Mouse (Mus musculus) cortical plate, adult 2 months (tissue): ENCODE data around the gene Tmem80.

Source experiments
- CTCF ChIP-seq: fragments of 200-500 bp; IDR thresholded peaks from 2 replicates; pipeline ENCODE4 v1.5.1; 2011; ENCODE audit warnings: mild to moderate bottlenecking, control low read depth, low read length; ENCODE audit not compliant: insufficient read depth; ENCODE audit errors: extremely low read depth
- POLR2A ChIP-seq: fragments of 200-500 bp; IDR thresholded peaks from 2 replicates; pipeline ENCODE4 v1.6.1; 2011; ENCODE audit warnings: mild to moderate bottlenecking, low read length, control low read depth; ENCODE audit not compliant: insufficient read depth; ENCODE audit errors: extremely low read depth

DNA sequence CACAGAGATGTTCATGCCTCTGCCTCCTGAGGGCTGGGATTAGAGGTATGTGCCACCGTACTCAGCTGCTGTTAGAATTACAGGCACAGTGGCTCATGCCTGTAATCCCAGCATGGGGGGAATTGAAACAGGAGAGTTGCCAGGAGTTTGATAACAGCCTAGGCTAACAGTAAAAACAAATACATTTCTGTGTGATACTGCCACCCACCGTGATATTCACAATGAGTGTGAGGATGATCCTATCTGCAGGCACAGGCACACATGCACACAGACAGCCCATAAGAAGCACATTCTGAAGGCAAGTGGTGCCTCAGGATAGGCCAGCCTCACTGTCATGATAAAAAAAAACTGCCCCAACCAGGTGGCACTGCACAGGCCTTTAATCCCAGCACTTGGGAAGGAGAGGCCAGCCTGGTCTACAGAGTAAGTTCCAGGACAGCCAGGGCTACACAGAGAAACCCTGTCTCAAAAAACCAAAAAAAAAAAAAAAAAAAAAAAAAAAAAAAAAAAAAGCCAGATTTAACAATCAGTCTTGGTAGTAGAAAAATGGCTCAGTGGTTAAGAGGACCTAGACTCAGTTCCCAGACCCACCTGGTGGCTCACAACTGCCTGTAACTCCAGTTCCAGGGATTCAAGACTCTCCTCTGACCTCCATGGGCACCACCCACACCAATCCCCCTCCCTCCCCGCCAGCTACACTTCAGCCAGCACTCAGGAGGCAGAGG is 29.5 kb upstream of the Tmem80 start:
- no peak for TF ChIP-seq POLR2A
- TF ChIP-seq CTCF, result no peak
